Mouse (Mus musculus): ENCODE data around the gene Megf11. TPM values are rescaled to one million over a fixed set of nuclear protein-coding genes. Genes with fewer than 3 reads are reported as not detected.
A peak's percentile ranks its signal among the peaks of the same experiment; 100 is the strongest.

Gene Megf11
- polyA plus RNA-seq, 1 experiment from 2014 or later: 0.53 TPM

DNA sequence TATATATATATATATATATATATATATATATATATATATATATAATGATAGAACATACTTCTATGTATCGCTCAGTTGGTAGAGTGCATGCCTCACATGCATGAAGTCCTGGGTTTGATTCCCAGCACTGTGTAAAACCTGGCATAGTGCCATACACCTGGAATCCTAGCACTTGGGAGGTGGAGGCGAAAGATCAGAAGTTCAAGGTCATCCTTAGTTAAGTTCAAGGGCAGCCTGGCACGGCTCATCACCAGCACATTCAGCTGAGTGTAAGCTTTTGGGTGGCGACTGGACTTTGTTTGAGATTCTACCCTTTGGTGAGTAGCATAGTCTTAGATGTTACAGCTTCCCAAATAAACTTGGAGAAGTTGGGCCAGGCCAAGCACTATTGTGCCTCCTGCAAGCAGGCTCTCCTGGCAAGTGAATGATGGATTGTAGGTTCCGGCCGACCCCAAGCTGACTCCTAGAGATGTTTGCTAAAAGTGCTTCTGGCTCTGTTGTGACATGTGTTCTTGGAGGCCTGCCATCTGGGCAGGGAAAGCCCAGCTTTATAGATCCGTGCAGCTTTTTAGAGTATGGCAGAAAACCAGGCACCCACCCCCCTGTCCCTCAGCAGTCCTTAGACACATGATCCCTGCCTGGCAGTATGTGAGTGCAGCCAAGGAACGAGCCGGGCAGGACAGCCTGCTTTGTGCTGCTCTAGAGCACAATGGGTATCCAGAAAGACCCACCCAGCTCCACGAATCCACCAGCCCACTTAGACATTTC, 2.2 kb upstream of the Megf11 start:
- Histone ChIP-seq H3K27ac (ENCODE audit: low read depth, low read length) (no peak overlapping the region), H3K4me1 (replicated peaks; ENCODE audit: control insufficient read depth, insufficient read depth, low read length) (0 out of 2 replicates have a peak, but pooled peaks cover 5% of the 10 kb centered on the region), H3K9me3 (ENCODE audit: control insufficient read depth, low read length) (no peaks in the 10 kb centered on the region), H3K4me2 (no peak overlapping the region), H3K4me3 (ENCODE audit: low read depth, low read length) (no peak overlapping the region), H3K36me3 (ENCODE audit: control insufficient read depth, insufficient read depth, low read length) (no peaks in the 10 kb centered on the region), H3K27me3 (replicated peaks; ENCODE audit: control insufficient read depth, insufficient read depth, low read length) (peaks cover 58% of the 10 kb centered on the region), H3K9ac (ENCODE audit: low read depth, low read length) (no peak overlapping the region)
- DNase-seq (ENCODE audit: low spot score) (no peak), ATAC-seq (replicated peaks; ENCODE audit: low FRiP score) (no peak)
- WGBS: 54% methylated on average over 10 of the region's 10 CpGs

DNA sequence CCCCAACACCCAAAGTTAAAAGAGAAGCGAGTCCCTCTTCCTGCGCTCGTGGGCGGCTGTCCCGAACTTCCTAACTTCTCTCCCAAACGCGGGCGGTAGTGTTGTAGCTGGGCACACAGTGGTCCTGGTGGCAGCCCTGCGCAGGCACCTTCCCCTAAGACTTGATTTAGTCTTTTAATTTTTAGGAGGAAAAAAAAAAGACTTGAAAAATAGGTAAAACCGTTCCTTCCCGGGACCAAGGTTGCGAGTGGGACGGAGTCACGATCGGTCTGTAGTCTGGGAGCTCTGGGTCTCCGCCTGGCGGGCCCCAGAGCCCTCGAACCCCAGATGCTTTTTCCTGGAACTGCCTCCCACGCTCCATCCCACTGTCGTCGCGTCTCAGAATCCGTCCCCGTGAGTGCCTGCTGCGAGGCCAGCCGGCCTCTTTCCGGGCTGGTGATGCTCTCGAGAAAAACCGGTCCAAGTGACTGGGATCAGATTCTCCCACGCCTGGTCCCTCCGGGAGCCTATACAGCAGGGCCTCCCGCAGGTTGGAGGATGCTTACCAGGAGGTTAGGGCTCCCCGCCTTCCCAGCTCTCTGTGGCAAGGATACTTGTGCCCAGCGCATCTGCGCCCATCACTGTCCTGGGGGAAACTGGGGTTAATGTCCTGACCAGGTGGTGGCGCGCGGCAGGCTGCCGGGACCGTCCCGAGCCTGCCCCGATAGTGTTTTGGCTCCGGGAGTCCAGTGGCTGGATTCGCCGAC, 1.2 kb downstream of the Megf11 start:
- H3K27me3 ChIP-seq (replicated peaks; ENCODE audit: control insufficient read depth, insufficient read depth, low read length): peaks cover 74% of the 10 kb centered on the region
- H3K4me3 ChIP-seq (ENCODE audit: low read depth, low read length): peak overlapping the region; percentile 55
- H3K36me3 ChIP-seq (ENCODE audit: control insufficient read depth, insufficient read depth, low read length): no peaks in the 10 kb centered on the region
- H3K27ac ChIP-seq (ENCODE audit: low read depth, low read length): no peak overlapping the region
- peak overlapping the region; percentile 88 for H3K4me2 ChIP-seq
- DNase-seq (ENCODE audit: low spot score) (no peak), ATAC-seq (replicated peaks; ENCODE audit: low FRiP score) (no peak)
- H3K9me3 ChIP-seq (ENCODE audit: control insufficient read depth, low read length): no peaks in the 10 kb centered on the region
- H3K4me1 ChIP-seq (replicated peaks; ENCODE audit: control insufficient read depth, insufficient read depth, low read length): 0 out of 2 replicates have a peak, but pooled peaks cover 5% of the 10 kb centered on the region
- 4% methylated on average over 45 of the region's 45 CpGs for WGBS
- no peak overlapping the region for H3K9ac ChIP-seq (ENCODE audit: low read depth, low read length)

DNA sequence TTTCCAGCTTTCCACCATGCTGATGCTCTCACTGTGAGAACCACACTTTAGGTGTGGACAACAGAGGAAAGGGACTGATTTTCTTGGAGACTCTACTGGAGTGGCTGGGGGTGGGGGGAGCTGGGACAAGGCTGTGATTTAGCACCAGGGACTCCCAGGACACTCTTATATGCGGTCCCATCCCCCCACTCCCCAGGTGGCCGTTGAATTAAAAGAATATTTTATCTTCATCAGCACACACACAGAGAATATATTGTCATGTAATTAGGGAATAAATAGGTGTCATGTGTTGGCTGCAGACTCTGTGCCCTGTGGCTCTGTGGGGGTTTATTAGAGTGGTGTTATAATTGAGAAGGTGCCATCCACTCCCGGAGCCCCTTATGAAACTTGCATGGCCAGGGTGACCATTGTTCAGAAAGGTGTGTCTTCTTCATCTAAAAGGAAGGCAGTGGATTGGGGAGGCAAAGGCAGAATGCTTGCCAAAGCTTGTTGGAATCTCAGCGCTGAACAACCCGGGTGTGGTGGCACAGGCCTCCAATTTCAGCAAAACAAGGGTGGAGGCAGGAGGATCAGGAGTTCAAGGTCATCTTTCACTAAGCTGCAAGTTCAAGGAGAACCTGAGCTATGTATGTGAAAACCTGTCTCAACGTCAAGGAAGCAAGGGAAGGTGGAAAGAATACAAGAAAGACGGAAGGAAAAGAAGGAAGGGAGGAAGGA, 4.3 kb downstream of the Megf11 start:
- DNase-seq (ENCODE audit: low spot score) (no peak), ATAC-seq (replicated peaks; ENCODE audit: low FRiP score) (no peak)
- no peaks in the 10 kb centered on the region for H3K36me3 ChIP-seq (ENCODE audit: control insufficient read depth, insufficient read depth, low read length)
- H3K4me2 ChIP-seq: no peak overlapping the region
- H3K4me3 ChIP-seq (ENCODE audit: low read depth, low read length): no peak overlapping the region
- 61% methylated on average over 7 of the region's 7 CpGs for WGBS
- H3K27ac ChIP-seq (ENCODE audit: low read depth, low read length): no peak overlapping the region
- peaks cover 52% of the 10 kb centered on the region for H3K27me3 ChIP-seq (replicated peaks; ENCODE audit: control insufficient read depth, insufficient read depth, low read length)
- H3K4me1 ChIP-seq (replicated peaks; ENCODE audit: control insufficient read depth, insufficient read depth, low read length): 0 out of 2 replicates have a peak, but pooled peaks cover 5% of the 10 kb centered on the region
- no peaks in the 10 kb centered on the region for H3K9me3 ChIP-seq (ENCODE audit: control insufficient read depth, low read length)
- H3K9ac ChIP-seq (ENCODE audit: low read depth, low read length): no peak overlapping the region

DNA sequence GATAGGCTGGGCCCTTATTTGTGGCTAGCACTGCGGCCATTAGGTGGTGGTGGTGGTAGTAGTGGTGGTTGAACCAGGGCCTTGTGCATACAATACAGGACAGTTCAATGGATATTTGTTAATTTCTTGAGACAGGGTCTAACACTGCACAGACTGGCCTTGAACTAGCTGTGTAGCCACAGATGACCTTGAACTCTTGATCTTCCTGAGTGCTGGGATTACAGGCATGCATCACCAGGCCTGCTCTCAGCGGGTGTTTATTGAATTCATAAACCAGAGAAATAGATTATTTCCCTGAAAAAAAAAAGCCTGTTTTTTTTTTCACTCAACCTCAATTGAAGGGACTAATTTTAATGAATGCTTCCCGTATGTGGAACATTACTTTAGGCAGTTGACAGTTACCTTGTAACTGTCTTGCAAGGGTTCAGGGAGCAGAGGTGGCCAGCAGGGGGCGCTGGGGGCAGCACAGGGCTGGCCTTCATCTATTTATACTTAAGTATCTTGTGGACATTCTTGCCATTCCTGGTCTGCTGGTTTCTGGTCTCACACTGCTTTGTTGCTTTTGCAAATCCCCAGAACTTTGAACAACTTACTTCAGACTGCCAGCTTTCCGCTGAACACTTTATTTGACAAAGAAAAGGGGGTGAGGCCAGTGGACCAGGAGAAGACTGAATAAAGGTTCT, 8.6 kb downstream of the Megf11 start:
- 49% methylated on average over 5 of the region's 5 CpGs for WGBS

DNA sequence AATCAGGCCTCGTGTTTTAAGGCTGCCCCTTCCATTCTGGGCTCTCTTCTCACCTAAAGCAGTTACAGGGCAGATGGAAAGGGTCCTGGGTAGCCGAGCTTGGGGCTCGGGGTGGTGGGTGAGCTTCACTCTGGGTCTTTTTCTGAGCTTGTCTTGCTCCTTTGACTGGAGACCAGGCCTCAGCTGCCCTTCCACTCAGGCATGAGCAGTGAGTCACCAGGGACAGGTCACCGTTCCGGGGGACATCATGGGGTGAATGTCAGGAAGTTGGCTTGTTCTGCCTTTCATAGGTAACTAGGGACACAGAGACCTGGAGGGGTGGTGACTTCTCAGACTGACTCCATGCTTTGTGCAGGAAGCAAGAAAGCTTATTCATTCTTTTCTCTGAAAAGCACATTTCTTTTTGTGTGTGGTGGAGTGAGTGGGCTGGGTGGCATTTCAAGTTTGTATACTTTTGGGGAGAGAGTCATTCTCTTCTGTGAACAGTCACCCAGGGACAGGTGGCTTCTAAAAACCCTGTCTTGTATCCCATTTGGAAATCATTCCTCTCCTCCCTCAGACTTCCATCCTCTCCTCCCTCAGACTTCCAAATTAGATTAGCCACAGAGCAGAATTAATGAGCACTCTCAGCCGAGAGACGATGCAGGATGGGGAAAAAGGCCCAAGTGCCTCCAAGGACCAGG, 10.0 kb downstream of the Megf11 start:
- Histone ChIP-seq H3K36me3 (ENCODE audit: control insufficient read depth, insufficient read depth, low read length) (no peaks in the 10 kb centered on the region), H3K9me3 (ENCODE audit: control insufficient read depth, low read length) (no peaks in the 10 kb centered on the region), H3K4me1 (replicated peaks; ENCODE audit: control insufficient read depth, insufficient read depth, low read length) (0 out of 2 replicates have a peak, but pooled peaks cover 5% of the 10 kb centered on the region), H3K4me2 (no peak overlapping the region), H3K27ac (ENCODE audit: low read depth, low read length) (no peak overlapping the region), H3K9ac (ENCODE audit: low read depth, low read length) (no peak overlapping the region), H3K27me3 (replicated peaks; ENCODE audit: control insufficient read depth, insufficient read depth, low read length) (0 out of 2 replicates have a peak, but pooled peaks cover under 1% of the 10 kb centered on the region), H3K4me3 (ENCODE audit: low read depth, low read length) (no peak overlapping the region)
- 67% methylated on average over 7 of the region's 7 CpGs for WGBS
- DNase-seq (ENCODE audit: low spot score) (no peak), ATAC-seq (replicated peaks; ENCODE audit: low FRiP score) (no peak)

More for the DNA sequence above, 8.6 kb downstream of the Megf11 start:
- no peak overlapping the region for H3K4me3 ChIP-seq (ENCODE audit: low read depth, low read length)
- no peaks in the 10 kb centered on the region for H3K9me3 ChIP-seq (ENCODE audit: control insufficient read depth, low read length)
- ATAC-seq (replicated peaks; ENCODE audit: low FRiP score) (no peak), DNase-seq (ENCODE audit: low spot score) (peak; percentile 68)
- H3K9ac ChIP-seq (ENCODE audit: low read depth, low read length): no peak overlapping the region
- H3K27ac ChIP-seq (ENCODE audit: low read depth, low read length): no peak overlapping the region
- H3K27me3 ChIP-seq (replicated peaks; ENCODE audit: control insufficient read depth, insufficient read depth, low read length): peaks cover 10% of the 10 kb centered on the region; the same call in 1 of the 2 replicates
- no peak overlapping the region for H3K4me2 ChIP-seq
- H3K4me1 ChIP-seq (replicated peaks; ENCODE audit: control insufficient read depth, insufficient read depth, low read length): 0 out of 2 replicates have a peak, but pooled peaks cover 5% of the 10 kb centered on the region
- H3K36me3 ChIP-seq (ENCODE audit: control insufficient read depth, insufficient read depth, low read length): no peaks in the 10 kb centered on the region

DNA sequence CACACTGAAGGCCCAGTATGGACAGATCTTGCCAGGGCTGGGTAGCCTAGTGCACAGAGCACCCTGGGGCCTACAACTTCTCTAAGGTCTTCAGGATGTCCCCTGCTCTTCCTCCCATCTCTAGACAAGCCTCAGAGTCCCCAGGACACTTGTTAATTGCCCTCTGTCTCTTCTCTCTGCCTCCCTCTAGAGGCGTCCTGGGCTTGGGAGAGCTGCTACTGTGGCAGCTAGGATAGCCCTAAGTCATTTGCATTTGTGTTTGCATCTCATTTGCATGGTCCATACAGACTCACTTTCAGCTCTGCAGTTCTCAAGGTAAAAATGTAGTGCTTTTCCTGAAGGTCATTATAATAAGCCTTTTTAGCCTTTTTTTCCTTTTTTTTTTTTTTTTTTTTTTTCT, 11.7 kb downstream of the Megf11 start:
- no peaks in the 10 kb centered on the region for H3K9me3 ChIP-seq (ENCODE audit: control insufficient read depth, low read length)
- DNase-seq (ENCODE audit: low spot score): no peak
- H3K27me3 ChIP-seq (replicated peaks; ENCODE audit: control insufficient read depth, insufficient read depth, low read length): no peaks in the 10 kb centered on the region
- no peak overlapping the region for H3K4me3 ChIP-seq (ENCODE audit: low read depth, low read length)
- WGBS: 23% methylated on average over 1 of the region's 1 CpGs
- H3K9ac ChIP-seq (ENCODE audit: low read depth, low read length): no peak overlapping the region
- H3K4me2 ChIP-seq: no peak overlapping the region
- no peak overlapping the region for H3K27ac ChIP-seq (ENCODE audit: low read depth, low read length)
- ATAC-seq (replicated peaks; ENCODE audit: low FRiP score): peak; percentile 43; the same call in 1 of the 2 replicates
- no peaks in the 10 kb centered on the region for H3K36me3 ChIP-seq (ENCODE audit: control insufficient read depth, insufficient read depth, low read length)
- H3K4me1 ChIP-seq (replicated peaks; ENCODE audit: control insufficient read depth, insufficient read depth, low read length): 0 out of 2 replicates have a peak, but pooled peaks cover 5% of the 10 kb centered on the region

DNA sequence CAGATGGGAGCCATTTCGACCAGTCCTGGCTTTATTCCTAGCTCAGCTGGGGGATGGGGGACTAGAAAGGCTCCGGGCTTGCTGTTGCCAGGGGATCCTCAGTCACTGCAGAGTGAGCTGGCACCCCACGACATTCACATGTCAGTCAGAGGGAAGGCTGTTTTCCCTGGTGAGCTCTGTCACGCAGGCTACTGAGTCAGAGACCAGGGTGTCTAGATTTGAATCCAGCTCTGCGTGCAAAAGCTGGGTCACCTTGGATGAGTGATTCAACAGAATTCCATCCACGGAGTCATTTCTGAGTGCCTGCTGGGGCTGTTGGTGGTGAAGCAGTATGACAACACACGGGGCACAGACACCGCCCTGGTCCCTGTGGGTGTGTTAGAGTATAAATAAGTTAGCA, 13.7 kb downstream of the Megf11 start:
- H3K27me3 ChIP-seq (replicated peaks; ENCODE audit: control insufficient read depth, insufficient read depth, low read length): no peaks in the 10 kb centered on the region
- DNase-seq (ENCODE audit: low spot score) (no peak), ATAC-seq (replicated peaks; ENCODE audit: low FRiP score) (no peak)
- no peak overlapping the region for H3K4me2 ChIP-seq
- H3K27ac ChIP-seq (ENCODE audit: low read depth, low read length): no peak overlapping the region
- no peak overlapping the region for H3K9ac ChIP-seq (ENCODE audit: low read depth, low read length)
- H3K9me3 ChIP-seq (ENCODE audit: control insufficient read depth, low read length): no peaks in the 10 kb centered on the region
- 72% methylated on average over 8 of the region's 8 CpGs for WGBS
- 0 out of 2 replicates have a peak, but pooled peaks cover 5% of the 10 kb centered on the region for H3K4me1 ChIP-seq (replicated peaks; ENCODE audit: control insufficient read depth, insufficient read depth, low read length)
- no peak overlapping the region for H3K4me3 ChIP-seq (ENCODE audit: low read depth, low read length)
- H3K36me3 ChIP-seq (ENCODE audit: control insufficient read depth, insufficient read depth, low read length): no peaks in the 10 kb centered on the region

Measured in liver, embryonic 11.5 days (tissue).